Mouse (Mus musculus) stomach, embryonic 16.5 days (tissue): ENCODE measurements around the gene Msi2. TPM values are rescaled to one million over a fixed set of nuclear protein-coding genes. Genes with fewer than 3 reads are reported as not detected.

Source experiments
- ATAC-seq: fragments of 200-750 bp; cut with Nextera tagmentation; 2 replicates; pipeline ENCODE4 v1.8.0; 2017; ENCODE audit warnings: moderate number of reproducible peaks, moderate TSS enrichment; ENCODE audit not compliant: insufficient read depth, low FRiP score
- H3K27ac ChIP-seq: fragments of 300-500 bp; sonication (generic); 2 replicates; pipeline ENCODE4 v1.5.1; 2014; ENCODE audit warnings: low read length
- H3K27me3 ChIP-seq: fragments of 300-500 bp; sonication (generic); 2 replicates; pipeline ENCODE4 v1.6.1; 2014; ENCODE audit warnings: low read length, control low read depth, mixed read lengths; ENCODE audit not compliant: control insufficient read depth, insufficient read depth
- H3K36me3 ChIP-seq: fragments of 300-500 bp; sonication (generic); 2 replicates; pipeline ENCODE4 v1.6.1; 2014; ENCODE audit warnings: low read length; ENCODE audit not compliant: control insufficient read depth, insufficient read depth
- H3K4me1 ChIP-seq: fragments of 300-500 bp; sonication (generic); 2 replicates; pipeline ENCODE4 v1.6.1; 2014; ENCODE audit warnings: low read length, control low read depth, mixed read lengths; ENCODE audit not compliant: control insufficient read depth, insufficient read depth
- H3K4me2 ChIP-seq: fragments of 300-500 bp; sonication (generic); 2 replicates; pipeline ENCODE4 v1.6.1; 2014; ENCODE audit warnings: low read depth, low read length, mixed read lengths
- H3K4me3 ChIP-seq: fragments of 300-500 bp; sonication (generic); replicated peaks from 2 replicates; pipeline ENCODE4 v1.5.1; 2014; ENCODE audit warnings: mild to moderate bottlenecking, low read length
- H3K9ac ChIP-seq: fragments of 300-500 bp; sonication (generic); 2 replicates; pipeline ENCODE4 v1.6.1; 2014; ENCODE audit warnings: low read length
- H3K9me3 ChIP-seq: fragments of 300-500 bp; sonication (generic); replicated peaks from 2 replicates; pipeline ENCODE4 v1.6.1; 2016; ENCODE audit warnings: low read length, control low read depth; ENCODE audit not compliant: control insufficient read depth
- WGBS: fragments of 180-500 bp; shearing (Covaris S2); extraction: QIAGEN DNeasy Blood & Tissue Kit; methylation state at CpG from one replicate; pipeline ENCODE4 v1.1.7; 2014; 5-methylcytosine and 5-hydroxymethylcytosine counted together
- polyA plus RNA-seq: library from polyadenylated mRNA; unstranded; fragments of >200 nt; fragmentation: Nextera tagmentation; extraction: Ambion mirVana; gene quantifications from 2 replicates; pipeline ENCODE4 v1.2.1, GENCODE M21; 2015

The Msi2 gene
- polyA plus RNA-seq, 1 experiment from 2014 or later, result 11.7 TPM

GRCm38 (mm10) chr11:88474889-88475440 lies 243.3 kb downstream of the Msi2 start:
- Histone ChIP-seq H3K9ac (no peak overlapping the region), H3K27me3 (no peaks in the 10 kb centered on the region), H3K4me2 (no peak overlapping the region), H3K4me3 (no peak overlapping the region), H3K4me1 (peaks cover 17% of the 10 kb centered on the region), H3K36me3 (no peaks in the 10 kb centered on the region), H3K9me3 (no peaks in the 10 kb centered on the region), H3K27ac (no peak overlapping the region)
- ATAC-seq, result no peak
- 76% methylated on average over 4 of the region's 4 CpGs for WGBS

GRCm38 (mm10) chr11:88472731-88473130 lies 245.6 kb downstream of the Msi2 start:
- H3K36me3 ChIP-seq, result no peaks in the 10 kb centered on the region
- H3K9ac ChIP-seq, result no peak overlapping the region
- no peaks in the 10 kb centered on the region for H3K9me3 ChIP-seq
- ATAC-seq, result no peak
- H3K4me1 ChIP-seq, result peaks cover 24% of the 10 kb centered on the region
- no peak overlapping the region for H3K4me3 ChIP-seq
- WGBS, result 49% methylated on average over 8 of the region's 8 CpGs
- H3K4me2 ChIP-seq, result no peak overlapping the region
- no peak overlapping the region for H3K27ac ChIP-seq
- no peaks in the 10 kb centered on the region for H3K27me3 ChIP-seq

DNA sequence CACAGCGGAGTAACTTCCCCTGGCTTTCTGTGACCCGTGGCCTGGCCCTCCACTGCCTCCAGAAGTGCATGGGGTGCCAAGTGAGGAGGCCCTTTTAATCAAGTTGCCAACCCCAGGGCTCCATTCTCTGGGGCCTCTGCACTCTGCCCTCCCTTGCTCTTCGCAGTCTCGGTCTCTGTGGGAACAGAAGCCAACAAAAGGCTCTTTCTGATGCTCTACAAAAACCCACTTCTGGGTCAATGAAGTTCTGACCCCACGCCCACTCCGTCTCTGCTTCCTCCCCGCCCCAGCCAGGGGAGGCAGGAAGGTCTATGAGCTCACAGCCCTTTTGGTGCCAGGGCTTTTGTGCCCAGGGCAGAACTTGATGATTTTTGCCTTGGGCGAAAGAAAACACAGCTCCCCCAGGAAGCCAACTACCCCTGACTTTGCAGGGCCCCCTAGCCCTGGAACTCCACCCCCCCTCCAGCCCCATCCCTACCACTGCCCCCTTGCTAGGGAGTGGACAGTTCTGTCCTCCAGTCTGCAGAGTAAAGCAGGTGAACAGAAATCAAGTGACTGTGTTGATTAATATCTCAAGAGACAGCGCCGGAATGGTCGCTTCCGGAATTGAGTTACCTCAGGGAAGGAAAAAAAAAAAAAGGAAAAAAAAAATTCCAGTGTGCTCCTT lies 246.2 kb downstream of the Msi2 start:
- peaks cover 26% of the 10 kb centered on the region for H3K4me1 ChIP-seq
- H3K27ac ChIP-seq, result no peak overlapping the region
- no peak overlapping the region for H3K4me3 ChIP-seq
- H3K36me3 ChIP-seq, result no peaks in the 10 kb centered on the region
- H3K4me2 ChIP-seq, result no peak overlapping the region
- H3K9ac ChIP-seq, result no peak overlapping the region
- WGBS, result 63% methylated on average over 12 of the region's 12 CpGs
- H3K27me3 ChIP-seq, result no peaks in the 10 kb centered on the region
- H3K9me3 ChIP-seq, result no peaks in the 10 kb centered on the region
- no peak for ATAC-seq

GRCm38 (mm10) chr11:88470599-88470998 lies 247.7 kb downstream of the Msi2 start:
- Histone ChIP-seq H3K9me3 (no peaks in the 10 kb centered on the region), H3K36me3 (no peaks in the 10 kb centered on the region), H3K4me3 (no peak overlapping the region), H3K4me1 (peaks cover 26% of the 10 kb centered on the region), H3K9ac (no peak overlapping the region), H3K27me3 (no peaks in the 10 kb centered on the region), H3K27ac (no peak overlapping the region; the same call in 1 of the 2 replicates), H3K4me2 (no peak overlapping the region)
- ATAC-seq, result no peak

- H3K4me2 ChIP-seq, result no peak overlapping the region
- no peak overlapping the region for H3K9ac ChIP-seq
- H3K36me3 ChIP-seq, result no peaks in the 10 kb centered on the region
- no peaks in the 10 kb centered on the region for H3K27me3 ChIP-seq
- no peak overlapping the region for H3K4me3 ChIP-seq
- H3K4me1 ChIP-seq, result peaks cover 33% of the 10 kb centered on the region
- H3K9me3 ChIP-seq, result no peaks in the 10 kb centered on the region
- ATAC-seq, result no peak
- H3K27ac ChIP-seq, result no peak overlapping the region
These were observed 249.3 kb downstream of the Msi2 start for GRCm38 (mm10) chr11:88468996-88469395.

- Histone ChIP-seq H3K9ac (no peak overlapping the region), H3K27ac (peak overlapping the region; percentile 40; the same call in 1 of the 2 replicates), H3K27me3 (no peaks in the 10 kb centered on the region), H3K36me3 (no peaks in the 10 kb centered on the region), H3K4me3 (no peak overlapping the region), H3K4me2 (no peak overlapping the region), H3K4me1 (peaks cover 29% of the 10 kb centered on the region), H3K9me3 (no peaks in the 10 kb centered on the region)
- WGBS, result 37% methylated on average over 18 of the region's 18 CpGs
- peak; percentile 51 for ATAC-seq
These were observed 250.6 kb downstream of the Msi2 start for GRCm38 (mm10) chr11:88467498-88468245.

- Histone ChIP-seq H3K27me3 (no peaks in the 10 kb centered on the region), H3K36me3 (no peaks in the 10 kb centered on the region), H3K27ac (peak overlapping the region; percentile 17; the same call in 1 of the 2 replicates), H3K4me3 (no peak overlapping the region), H3K9me3 (no peaks in the 10 kb centered on the region), H3K4me2 (0 out of 2 replicates have a peak overlapping the region, but pooled peaks have one; percentile 6), H3K4me1 (peaks cover 28% of the 10 kb centered on the region), H3K9ac (no peak overlapping the region)
- WGBS, result 41% methylated on average over 6 of the region's 6 CpGs
- no peak for ATAC-seq
These were observed 254.4 kb downstream of the Msi2 start for GRCm38 (mm10) chr11:88463951-88464350.

DNA sequence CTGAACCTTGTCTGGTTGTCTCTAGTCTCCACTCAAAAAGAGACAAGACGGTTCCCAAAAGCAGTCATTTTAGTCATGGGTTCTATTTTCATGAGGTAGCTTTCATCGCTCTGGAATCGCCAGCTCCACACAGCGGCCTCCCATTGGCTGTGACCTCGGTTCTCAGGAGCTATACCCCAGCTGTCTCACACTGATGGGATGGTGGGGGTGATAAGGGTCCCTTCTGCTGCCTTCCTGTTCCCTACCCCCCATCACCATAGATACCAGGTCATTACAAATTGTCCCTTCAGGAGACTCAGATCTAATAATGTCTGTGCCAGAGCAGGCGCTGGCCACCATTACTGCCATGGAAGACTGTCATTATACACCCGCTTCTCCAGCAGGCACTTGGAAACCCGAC lies 255.5 kb downstream of the Msi2 start:
- Histone ChIP-seq H3K36me3 (no peaks in the 10 kb centered on the region), H3K4me2 (no peak overlapping the region), H3K27me3 (no peaks in the 10 kb centered on the region), H3K27ac (no peak overlapping the region), H3K9me3 (no peaks in the 10 kb centered on the region), H3K4me3 (no peak overlapping the region), H3K4me1 (peaks cover 21% of the 10 kb centered on the region), H3K9ac (no peak overlapping the region)
- WGBS, result 92% methylated on average over 8 of the region's 8 CpGs
- ATAC-seq, result no peak

GRCm38 (mm10) chr11:88461601-88462000 lies 256.7 kb downstream of the Msi2 start:
- no peak for ATAC-seq
- Histone ChIP-seq H3K4me3 (no peak overlapping the region), H3K27me3 (no peaks in the 10 kb centered on the region), H3K36me3 (no peaks in the 10 kb centered on the region), H3K9ac (no peak overlapping the region), H3K4me1 (peaks cover 19% of the 10 kb centered on the region), H3K4me2 (no peak overlapping the region), H3K27ac (no peak overlapping the region), H3K9me3 (no peaks in the 10 kb centered on the region)
- WGBS, result 82% methylated on average over 4 of the region's 4 CpGs
